Mouse (Mus musculus) neural tube, embryonic 11.5 days (tissue): Measurements from ENCODE around the gene Gmds. TPM values are rescaled to one million over a fixed set of nuclear protein-coding genes. Genes with fewer than 3 reads are reported as not detected.

Experiments
- ATAC-seq: fragments of 200-750 bp; cut with Nextera tagmentation; 2 replicates; pipeline ENCODE4 v1.8.0; 2017; ENCODE audit warnings: moderate number of reproducible peaks, mild to moderate bottlenecking, moderate TSS enrichment, moderate library complexity; ENCODE audit not compliant: insufficient read depth, low FRiP score, low TSS enrichment
- DNase-seq: peaks from one replicate; pipeline ENCODE4 v3.0.0-alpha.2; 2015; ENCODE audit warnings: low spot score
- H3K27ac ChIP-seq: fragments of 300-500 bp; sonication (generic); 2 replicates; pipeline ENCODE4 v1.5.1; 2014; ENCODE audit warnings: low read depth, mild to moderate bottlenecking, low read length
- H3K27me3 ChIP-seq: fragments of 300-500 bp; sonication (generic); 2 replicates; pipeline ENCODE4 v1.6.1; 2014; ENCODE audit warnings: mild to moderate bottlenecking, low read length, mixed read lengths; ENCODE audit not compliant: control insufficient read depth, insufficient read depth
- H3K36me3 ChIP-seq: fragments of 300-500 bp; sonication (generic); 2 replicates; pipeline ENCODE4 v1.6.1; 2014; ENCODE audit warnings: mild to moderate bottlenecking, low read length, moderate library complexity, mixed read lengths; ENCODE audit not compliant: control insufficient read depth, insufficient read depth
- H3K4me1 ChIP-seq: fragments of 300-500 bp; sonication (generic); 2 replicates; pipeline ENCODE4 v1.6.1; 2014; ENCODE audit warnings: low read length, mixed read lengths; ENCODE audit not compliant: control insufficient read depth, insufficient read depth
- H3K4me2 ChIP-seq: fragments of 300-500 bp; sonication (generic); 2 replicates; pipeline ENCODE4 v1.6.1; 2014; ENCODE audit warnings: low read depth, mild to moderate bottlenecking, moderate library complexity
- H3K4me3 ChIP-seq: fragments of 300-500 bp; sonication (generic); 2 replicates; pipeline ENCODE4 v1.5.1; 2014; ENCODE audit warnings: low read depth, low read length
- H3K9ac ChIP-seq: fragments of 300-500 bp; sonication (generic); 2 replicates; pipeline ENCODE4 v1.6.1; 2014; ENCODE audit warnings: mild to moderate bottlenecking, low read length
- H3K9me3 ChIP-seq: fragments of 300-500 bp; sonication (generic); 2 replicates; pipeline ENCODE4 v1.6.1; 2016; ENCODE audit warnings: low read length; ENCODE audit not compliant: control insufficient read depth
- WGBS: fragments of 180-500 bp; shearing (Covaris S2); extraction: QIAGEN DNeasy Blood & Tissue Kit; methylation state at CpG from one replicate; pipeline ENCODE4 v1.1.7; 2014; 5-methylcytosine and 5-hydroxymethylcytosine counted together
- polyA plus RNA-seq: library from polyadenylated mRNA; unstranded; fragments of >200 nt; fragmentation: Nextera tagmentation; extraction: Ambion mirVana; gene quantifications from 2 replicates; pipeline ENCODE4 v1.2.1, GENCODE M21; 2014

The Gmds gene
- polyA plus RNA-seq, 1 experiment from 2014 or later, result 27.5 TPM

DNA sequence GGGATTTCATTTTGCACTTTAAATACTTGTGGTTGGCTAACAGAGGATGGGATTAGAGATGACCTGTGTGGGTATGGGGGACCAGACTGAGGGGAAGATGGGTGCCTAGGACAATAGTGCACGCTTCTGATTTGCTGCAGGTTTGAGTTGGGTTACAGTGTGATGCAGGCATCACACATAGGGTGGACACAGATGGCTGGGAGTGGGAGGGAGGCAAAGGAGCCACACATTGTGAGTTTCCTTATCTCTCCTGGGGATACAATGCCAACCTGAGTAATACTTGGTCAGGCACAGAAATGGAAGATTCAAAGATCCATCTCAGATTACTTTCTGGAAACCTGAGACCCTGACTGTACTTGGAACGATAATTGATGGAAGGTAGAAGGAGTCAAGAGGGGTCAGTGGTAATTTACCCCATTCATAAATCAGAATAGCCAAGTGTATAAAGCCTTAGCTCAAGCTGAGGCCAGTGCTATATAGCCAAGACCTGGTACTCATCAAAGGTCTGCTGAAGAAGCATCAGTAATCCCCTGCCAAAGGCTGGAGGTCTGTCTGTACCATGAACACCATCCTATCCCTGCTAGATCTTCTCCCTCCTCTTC, 445.5 kb downstream of the Gmds start:
- DNase-seq, result no peak
- Histone ChIP-seq H3K27ac (no peak overlapping the region), H3K9ac (no peak overlapping the region), H3K27me3 (no peaks in the 10 kb centered on the region), H3K4me1 (no peaks in the 10 kb centered on the region), H3K4me2 (no peak overlapping the region), H3K4me3 (no peak overlapping the region), H3K9me3 (no peaks in the 10 kb centered on the region), H3K36me3 (no peaks in the 10 kb centered on the region)
- no peak for ATAC-seq
- WGBS, result 77% methylated on average over 2 of the region's 2 CpGs

DNA sequence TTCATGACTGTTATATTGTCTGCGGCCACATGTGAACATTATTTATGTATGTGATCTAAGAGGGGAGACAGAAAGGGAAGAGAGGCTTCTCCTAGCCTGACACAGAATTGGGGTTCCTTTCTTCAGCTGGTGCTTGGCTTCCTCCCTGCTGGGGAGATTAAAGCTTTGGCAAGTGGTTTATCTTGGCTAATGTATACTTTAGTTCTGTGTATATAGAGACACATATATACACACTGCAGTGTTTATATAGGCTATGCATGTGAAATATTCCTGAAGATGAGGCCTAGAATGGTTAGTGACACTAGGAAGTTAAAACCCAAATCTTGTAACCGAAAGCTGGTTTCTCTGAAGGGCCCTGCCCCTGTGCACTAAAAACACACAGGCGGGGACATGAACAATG, 450.0 kb downstream of the Gmds start:
- no peak for DNase-seq
- no peak overlapping the region for H3K9ac ChIP-seq
- ATAC-seq, result no peak

DNA sequence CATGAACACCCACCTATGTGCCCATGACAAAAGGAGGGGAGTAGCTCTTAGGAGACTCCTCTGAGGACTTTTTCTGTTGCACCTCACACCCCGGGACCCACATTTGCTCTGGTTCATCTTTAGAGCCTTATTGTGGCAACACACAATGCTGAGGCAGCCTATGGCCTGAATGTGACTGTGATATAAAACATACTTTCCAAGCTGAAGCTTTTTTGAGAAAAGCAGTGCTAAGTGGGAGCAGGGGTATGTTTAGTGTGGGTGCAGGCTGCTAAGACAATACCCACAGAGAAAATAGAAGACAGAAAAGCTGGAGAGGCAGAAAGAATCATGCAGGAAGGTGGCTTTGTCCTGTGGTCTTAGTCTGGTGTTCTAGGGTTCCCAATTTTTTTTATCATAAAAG, 452.8 kb downstream of the Gmds start:
- Histone ChIP-seq H3K27ac (no peak overlapping the region), H3K27me3 (no peaks in the 10 kb centered on the region), H3K36me3 (no peaks in the 10 kb centered on the region), H3K4me1 (no peaks in the 10 kb centered on the region), H3K9ac (no peak overlapping the region), H3K4me2 (no peak overlapping the region), H3K9me3 (no peaks in the 10 kb centered on the region), H3K4me3 (no peak overlapping the region)
- no peak for DNase-seq
- no peak for ATAC-seq
- WGBS, result 93% methylated on average over 1 of the region's 1 CpGs

More for the DNA sequence above, 450.0 kb downstream of the Gmds start:
- H3K4me1 ChIP-seq, result no peaks in the 10 kb centered on the region
- 85% methylated on average over 3 of the region's 3 CpGs for WGBS
- no peak overlapping the region for H3K4me3 ChIP-seq
- no peaks in the 10 kb centered on the region for H3K36me3 ChIP-seq
- H3K9me3 ChIP-seq, result no peaks in the 10 kb centered on the region
- H3K4me2 ChIP-seq, result no peak overlapping the region
- H3K27me3 ChIP-seq, result no peaks in the 10 kb centered on the region
- no peak overlapping the region for H3K27ac ChIP-seq

DNA sequence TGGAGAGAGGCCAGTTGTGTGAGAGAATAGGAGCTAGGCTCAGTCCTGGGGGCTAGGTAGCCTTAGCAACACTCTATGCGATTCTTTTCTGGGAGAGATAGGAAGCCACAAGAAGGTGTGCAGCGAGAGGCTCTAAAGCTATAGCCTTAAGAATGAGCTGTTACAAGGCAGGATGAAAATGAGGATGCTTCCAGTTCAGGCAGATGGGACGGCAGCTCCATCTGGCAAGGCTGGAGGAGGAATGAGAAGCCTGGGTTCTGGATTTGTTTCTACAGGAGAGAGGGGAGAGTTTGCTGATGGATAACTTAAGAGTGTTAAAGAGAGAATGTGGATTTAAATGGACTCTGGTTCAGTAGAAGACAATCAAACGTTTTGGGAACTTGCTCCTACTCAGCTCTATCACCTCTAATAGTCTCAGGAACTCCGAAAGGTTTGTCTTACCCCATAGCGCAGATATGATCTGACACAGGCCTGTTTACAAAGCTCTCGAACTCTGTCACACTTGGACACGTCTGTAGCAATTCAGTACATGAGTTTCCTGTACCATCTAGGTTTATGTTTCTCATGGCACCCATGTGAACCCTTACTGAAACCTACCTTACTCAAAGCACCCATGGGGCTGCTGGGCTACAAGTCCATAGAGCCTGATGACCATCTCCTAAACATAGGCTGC, 459.6 kb downstream of the Gmds start:
- no peak overlapping the region for H3K27ac ChIP-seq
- H3K4me2 ChIP-seq, result no peak overlapping the region
- no peaks in the 10 kb centered on the region for H3K4me1 ChIP-seq
- H3K9me3 ChIP-seq, result no peaks in the 10 kb centered on the region
- no peak overlapping the region for H3K4me3 ChIP-seq
- no peaks in the 10 kb centered on the region for H3K27me3 ChIP-seq
- no peaks in the 10 kb centered on the region for H3K36me3 ChIP-seq
- WGBS, result 84% methylated on average over 8 of the region's 8 CpGs
- no peak for ATAC-seq
- DNase-seq, result no peak
- H3K9ac ChIP-seq, result no peak overlapping the region

DNA sequence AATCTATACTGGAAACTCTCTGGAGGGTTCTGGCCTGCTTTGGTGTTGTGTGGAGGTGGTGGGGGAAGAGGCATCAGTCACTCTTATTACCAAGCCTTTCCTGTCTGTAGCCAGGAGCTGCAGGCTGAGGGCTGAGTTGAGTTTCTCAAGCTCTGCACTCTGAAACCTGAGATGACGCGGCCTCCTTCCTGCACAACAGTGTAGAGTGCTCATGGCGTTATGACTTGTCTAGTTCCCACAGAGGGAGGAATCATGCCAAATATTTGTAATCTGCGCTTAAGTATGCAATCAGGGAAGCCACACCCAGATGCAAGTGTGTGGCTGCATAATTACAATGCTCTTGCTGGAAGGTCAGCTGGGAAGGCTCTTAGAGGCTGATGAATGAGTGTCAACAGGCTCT, 461.5 kb downstream of the Gmds start:
- DNase-seq (no peak), ATAC-seq (no peak)
- no peaks in the 10 kb centered on the region for H3K27me3 ChIP-seq
- no peak overlapping the region for H3K4me3 ChIP-seq
- no peak overlapping the region for H3K4me2 ChIP-seq
- H3K9ac ChIP-seq, result no peak overlapping the region
- no peaks in the 10 kb centered on the region for H3K9me3 ChIP-seq
- no peaks in the 10 kb centered on the region for H3K36me3 ChIP-seq
- no peaks in the 10 kb centered on the region for H3K4me1 ChIP-seq
- 59% methylated on average over 4 of the region's 4 CpGs for WGBS
- no peak overlapping the region for H3K27ac ChIP-seq

DNA sequence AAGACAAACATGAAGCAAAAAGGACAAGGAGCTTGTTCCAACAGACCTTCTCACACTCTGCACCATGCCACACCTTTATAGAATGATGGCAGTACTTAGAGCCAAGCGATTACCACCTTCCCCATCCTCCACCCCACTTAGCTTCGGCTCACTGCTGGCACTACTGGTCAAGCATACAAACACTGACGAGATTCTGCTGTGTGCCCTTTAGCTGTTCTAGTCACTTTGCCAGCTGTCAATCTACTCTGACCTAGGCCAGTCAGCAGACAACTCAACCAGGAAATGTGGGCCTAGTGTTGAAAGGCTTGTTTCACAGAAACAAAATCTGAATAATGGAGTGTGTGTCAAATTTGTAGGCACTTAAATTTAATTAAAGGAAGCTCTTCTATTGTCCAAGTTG, 464.1 kb downstream of the Gmds start:
- Histone ChIP-seq H3K4me2 (no peak overlapping the region), H3K9me3 (no peaks in the 10 kb centered on the region), H3K9ac (no peak overlapping the region), H3K27ac (no peak overlapping the region), H3K4me3 (no peak overlapping the region), H3K4me1 (no peaks in the 10 kb centered on the region), H3K36me3 (no peaks in the 10 kb centered on the region), H3K27me3 (no peaks in the 10 kb centered on the region)
- WGBS, result 79% methylated on average over 3 of the region's 3 CpGs
- DNase-seq (no peak), ATAC-seq (no peak)

DNA sequence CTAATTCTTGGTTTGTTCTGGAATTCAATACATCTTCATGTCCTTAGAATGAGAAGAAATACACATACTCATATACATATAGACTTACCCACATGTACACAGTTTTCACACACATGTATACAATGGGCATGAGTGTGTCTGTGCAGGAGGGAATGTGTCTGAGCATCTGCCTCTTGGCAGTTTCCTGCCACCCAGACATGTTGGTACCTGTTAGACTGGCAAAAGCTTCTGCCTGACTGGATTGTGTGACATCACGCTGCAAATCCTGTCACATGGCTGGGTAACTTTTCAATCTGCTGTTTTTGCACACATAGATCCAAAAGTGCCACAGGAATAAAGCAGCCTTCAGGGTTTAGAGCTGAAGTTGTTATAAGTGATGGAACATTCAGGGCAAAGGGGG, 465.3 kb downstream of the Gmds start:
- no peak overlapping the region for H3K9ac ChIP-seq
- no peaks in the 10 kb centered on the region for H3K36me3 ChIP-seq
- ATAC-seq (no peak), DNase-seq (no peak)
- no peak overlapping the region for H3K4me2 ChIP-seq
- WGBS, result 96% methylated on average over 1 of the region's 1 CpGs
- H3K4me3 ChIP-seq, result no peak overlapping the region
- no peak overlapping the region for H3K27ac ChIP-seq
- H3K27me3 ChIP-seq, result no peaks in the 10 kb centered on the region
- H3K4me1 ChIP-seq, result no peaks in the 10 kb centered on the region
- no peaks in the 10 kb centered on the region for H3K9me3 ChIP-seq

DNA sequence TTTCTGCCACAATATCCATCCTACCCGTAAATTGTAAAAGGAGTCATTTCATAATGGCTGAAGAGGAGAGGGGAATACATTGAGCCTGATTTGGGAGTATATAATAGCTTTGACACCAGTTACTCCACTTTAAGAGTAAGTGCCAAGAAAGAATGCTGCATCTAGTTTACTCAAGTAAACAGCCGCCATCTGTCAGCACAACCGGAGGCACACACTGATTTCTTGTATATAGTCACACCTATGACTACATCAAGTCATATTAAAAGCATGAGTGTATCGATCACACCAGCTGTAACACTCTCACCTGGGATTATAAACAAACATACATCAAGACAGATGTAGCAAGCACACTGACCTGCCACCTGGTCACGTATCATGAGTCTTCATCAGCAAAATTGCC, 473.8 kb downstream of the Gmds start:
- Histone ChIP-seq H3K27me3 (no peaks in the 10 kb centered on the region), H3K4me1 (no peaks in the 10 kb centered on the region), H3K36me3 (no peaks in the 10 kb centered on the region), H3K4me3 (no peak overlapping the region), H3K27ac (no peak overlapping the region), H3K9me3 (no peaks in the 10 kb centered on the region), H3K4me2 (no peak overlapping the region), H3K9ac (no peak overlapping the region)
- WGBS, result 91% methylated on average over 5 of the region's 5 CpGs
- no peak for ATAC-seq
- DNase-seq, result no peak

DNA sequence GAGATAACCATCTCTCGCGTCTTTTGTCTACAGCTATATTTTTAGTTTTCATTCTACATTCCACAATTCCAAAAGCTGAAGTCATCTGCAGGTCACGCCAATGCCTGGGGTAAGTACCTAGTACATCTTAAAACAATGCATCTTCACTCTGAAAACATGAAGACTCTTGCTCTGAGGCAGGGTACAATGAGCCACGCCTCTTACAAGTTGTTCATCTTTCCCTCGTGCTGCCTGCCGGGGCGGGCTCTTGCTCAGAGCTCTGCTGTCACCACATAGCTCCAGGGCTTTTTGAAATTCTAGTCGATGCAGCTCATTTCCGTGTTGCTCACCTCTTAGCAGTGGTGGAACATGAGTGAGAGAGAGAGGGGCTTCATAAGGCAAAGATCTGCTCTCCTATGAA, 475.1 kb downstream of the Gmds start:
- 77% methylated on average over 9 of the region's 9 CpGs for WGBS
- ATAC-seq, result no peak
- no peaks in the 10 kb centered on the region for H3K36me3 ChIP-seq
- no peaks in the 10 kb centered on the region for H3K27me3 ChIP-seq
- no peak overlapping the region for H3K4me2 ChIP-seq
- no peak overlapping the region for H3K9ac ChIP-seq
- H3K9me3 ChIP-seq, result no peaks in the 10 kb centered on the region
- no peak overlapping the region for H3K4me3 ChIP-seq
- DNase-seq, result no peak
- no peaks in the 10 kb centered on the region for H3K4me1 ChIP-seq
- no peak overlapping the region for H3K27ac ChIP-seq
